Mouse (Mus musculus) cerebellum, adult 2 months (tissue): ENCODE measurements around the gene Kmt5a.

Source experiments
- CTCF ChIP-seq: fragments of 200-500 bp; IDR thresholded peaks from 2 replicates; pipeline ENCODE4 v1.5.1; 2011; ENCODE audit warnings: low read depth, mild to moderate bottlenecking, control low read depth, low read length, moderate library complexity, borderline replicate concordance; ENCODE audit not compliant: insufficient read depth
- POLR2A ChIP-seq: fragments of 200-500 bp; IDR thresholded peaks from 2 replicates; pipeline ENCODE4 v1.6.1; 2011; ENCODE audit warnings: low read length, control low read depth, borderline replicate concordance; ENCODE audit not compliant: insufficient read depth

- TF ChIP-seq CTCF (no peak), POLR2A (no peak)
Measured at GRCm38 (mm10) chr5:124463462-124463861, 23.7 kb downstream of the Kmt5a start.
